Comparison of ENCODE assay signal across 20 mouse cellular contexts in the genomic region with DNA sequence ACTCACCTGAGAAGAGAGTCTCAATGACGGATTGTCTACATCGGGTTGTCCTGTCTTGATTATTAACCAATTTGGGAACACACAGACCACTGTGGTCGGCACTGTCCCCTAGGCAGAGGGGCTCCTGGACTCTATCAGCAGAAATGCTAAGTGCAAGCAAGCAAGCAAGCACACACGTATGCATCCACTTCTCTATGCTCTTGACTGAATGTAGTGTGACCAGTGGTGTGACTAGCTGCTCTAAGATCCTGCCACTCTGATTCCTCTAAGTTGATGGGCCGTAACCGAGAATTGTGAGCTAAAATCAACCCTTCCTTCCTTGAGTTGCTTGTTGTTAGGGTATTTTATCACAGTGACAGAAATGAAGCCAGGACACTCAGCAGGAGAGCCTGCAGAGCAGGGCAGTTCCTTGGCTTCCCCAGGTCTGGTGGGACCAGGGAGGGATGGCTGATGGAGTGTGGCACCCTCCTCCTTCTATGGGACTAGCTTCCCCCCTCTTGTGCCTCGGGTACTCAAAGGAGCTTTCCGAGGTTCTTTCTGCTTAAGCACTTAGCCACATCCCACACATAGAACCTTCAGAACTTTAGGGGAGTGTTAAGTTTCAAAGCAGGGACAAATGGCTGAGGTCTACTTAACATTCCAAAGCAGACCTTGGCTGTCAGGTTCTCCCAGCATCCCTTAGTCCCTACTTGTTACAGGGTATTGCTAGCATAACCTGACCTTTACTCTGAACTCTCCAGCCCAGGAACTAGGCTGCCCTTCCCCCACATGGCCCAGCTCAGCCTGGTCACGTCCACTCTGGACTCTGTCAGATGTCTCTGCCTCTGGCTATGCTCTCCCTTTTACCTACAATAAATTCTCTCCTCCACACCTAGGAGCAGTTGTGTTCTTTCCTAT. TPM values are rescaled to one million over a fixed set of nuclear protein-coding genes. Genes with fewer than 3 reads are reported as not detected.
DNase-seq lines count a peak whose midpoint lies in the region; ATAC-seq and TF ChIP-seq lines count a peak whose summit lies in the region.
"Had no signal": no experiment of that assay in that cellular context is flagged by ENCODE, and none has a peak within 500 bp of the region (broad histone marks: within the 10 kb centered on the region; RNA-seq: fewer than 3 reads in every experiment).

No protein-coding gene starts in this region.

- no peak overlapping the region for H3K9ac ChIP-seq in kidney, postnatal 0 days (ENCODE audit: low read depth, low read length)
- no peak overlapping the region for H3K9ac ChIP-seq in liver, embryonic 15.5 days
- H3K9ac ChIP-seq: embryonic facial prominence, embryonic 13.5 days; heart, embryonic 13.5 days; hindbrain, embryonic 13.5 days had no signal

- H3K36me3 ChIP-seq in kidney, postnatal 0 days (ENCODE audit: insufficient read depth, low read length) = no peaks in the 10 kb centered on the region
- no peaks in the 10 kb centered on the region for H3K36me3 ChIP-seq in liver, embryonic 15.5 days (replicated peaks)
- H3K36me3 ChIP-seq: embryonic facial prominence, embryonic 13.5 days; heart, embryonic 13.5 days; hindbrain, embryonic 13.5 days had no signal

- no peaks in the 10 kb centered on the region for H3K27me3 ChIP-seq in kidney, postnatal 0 days (ENCODE audit: insufficient read depth, low read length)
- H3K27me3 ChIP-seq in liver, embryonic 15.5 days = no peaks in the 10 kb centered on the region; the same call in none of the 2 replicates

- no peak overlapping the region for H3K4me3 ChIP-seq in gastrocnemius, adult 2 months
- no peak overlapping the region for H3K4me3 ChIP-seq in kidney, postnatal 0 days (replicated peaks; ENCODE audit: low read depth, low read length)
- no peak overlapping the region for H3K4me3 ChIP-seq in liver, embryonic 15.5 days (replicated peaks)
- H3K4me3 ChIP-seq: embryonic facial prominence, embryonic 13.5 days; heart, embryonic 13.5 days; hindbrain, embryonic 13.5 days had no signal

- WGBS in kidney, postnatal 0 days = 27% methylated on average over 9 of the region's 9 CpGs
- WGBS in liver, embryonic 15.5 days (ENCODE audit: insufficient replicate concordance) = 39% methylated on average over 9 of the region's 9 CpGs

- no peak for TF ChIP-seq CTCF in gastrocnemius, adult 2 months (IDR thresholded peaks at IDR 0.05)
- TF ChIP-seq CTCF in kidney, postnatal 0 days (IDR thresholded peaks at IDR 0.05; ENCODE audit: low read depth) = no peak

- H3K27ac ChIP-seq in gastrocnemius, adult 2 months = no peak overlapping the region
- no peak overlapping the region for H3K27ac ChIP-seq in kidney, postnatal 0 days
- H3K27ac ChIP-seq in liver, embryonic 15.5 days (replicated peaks) = no peak overlapping the region
- H3K27ac ChIP-seq: embryonic facial prominence, embryonic 13.5 days; heart, embryonic 13.5 days; hindbrain, embryonic 13.5 days; macrophage had no signal

- H3K4me1 ChIP-seq in kidney, postnatal 0 days (replicated peaks; ENCODE audit: insufficient read depth, low read length) = no peaks in the 10 kb centered on the region
- 0 out of 2 replicates have a peak, but pooled peaks cover 7% of the 10 kb centered on the region for H3K4me1 ChIP-seq in liver, embryonic 15.5 days (replicated peaks)
- H3K4me1 ChIP-seq: embryonic facial prominence, embryonic 13.5 days; heart, embryonic 13.5 days; hindbrain, embryonic 13.5 days had no signal

- H3K4me2 ChIP-seq in kidney, postnatal 0 days (ENCODE audit: low read length) = no peak overlapping the region
- no peak overlapping the region for H3K4me2 ChIP-seq in liver, embryonic 15.5 days
- H3K4me2 ChIP-seq: embryonic facial prominence, embryonic 13.5 days; heart, embryonic 13.5 days; hindbrain, embryonic 13.5 days had no signal

- intact Hi-C loops in gastrocnemius, adult 2 months (cut with DNase I) = no loop called here

- ATAC-seq in kidney, postnatal 0 days (replicated peaks; ENCODE audit: low FRiP score, low read depth) = peak; percentile 77
- peak; percentile 74 for ATAC-seq in liver, embryonic 15.5 days (ENCODE audit: insufficient read depth)
- no peak for ATAC-seq in frontal cortex, adult (ENCODE audit: low TSS enrichment)
- ATAC-seq: Patski had no signal

- DNase-seq in gastrocnemius, adult 2 months = peak; percentile 3
- no peak for DNase-seq in gastrocnemius, postnatal 10 days
- peak; percentile 48 for DNase-seq in embryo, embryonic 9.5 days (ENCODE audit: extremely low spot score)
- peak; percentile 69 for DNase-seq in kidney, postnatal 0 days (ENCODE audit: low spot score)
- no peak for DNase-seq in layer of hippocampus, postnatal 10 days (ENCODE audit: low spot score in 2 of 2)
- DNase-seq in heart, adult 18-20 months = no peak
- DNase-seq: cerebellum, adult 8-10 months; gastrocnemius, postnatal 25 days; thymus, postnatal 14 days had no signal

- H3K9me3 ChIP-seq in kidney, postnatal 0 days (replicated peaks; ENCODE audit: low read length) = no peaks in the 10 kb centered on the region
- H3K9me3 ChIP-seq in liver, embryonic 15.5 days (replicated peaks) = no peaks in the 10 kb centered on the region
- H3K9me3 ChIP-seq: embryonic facial prominence, embryonic 13.5 days; heart, embryonic 13.5 days; hindbrain, embryonic 13.5 days had no signal

RNA-seq across cellular contexts. Expression of gene Hmx1, which starts 31.1 kb away (rescaled TPM):
- total RNA-seq in gastrocnemius, adult 2 months (2021) = not detected
- total RNA-seq in gastrocnemius, postnatal 10 days (2021) = not detected
- not detected in 2 replicates for polyA plus RNA-seq in kidney, postnatal 0 days (2015; fragmentation: Nextera tagmentation; extraction: Ambion mirVana)
- not detected in 2 replicates for polyA plus RNA-seq in liver, embryonic 15.5 days (2015; fragmentation: Nextera tagmentation; extraction: Ambion mirVana)
- not detected for total RNA-seq in layer of hippocampus, postnatal 10 days (2021)
- total RNA-seq in heart, adult 18-20 months (2021) = not detected
- total RNA-seq: adrenal gland, adult 18-20 months; gastrocnemius, postnatal 25 days; monocyte, adult 5-6 weeks had no signal
- polyA plus RNA-seq: large intestine, adult 2 months; macrophage; Patski; stomach, embryonic 16.5 days had no signal

Comparison
In these comparisons a context has a peak if more than half of its experiments do, and no peak if none do; other contexts are left out.
1. DNase-seq: peak in gastrocnemius, adult 2 months (single experiment), embryo, embryonic 9.5 days (single experiment) and kidney, postnatal 0 days (single experiment); none in gastrocnemius, postnatal 10 days (single experiment), layer of hippocampus, postnatal 10 days (0 of 2) and heart, adult 18-20 months (0 of 2).